Mouse (Mus musculus) heart, embryonic 12.5 days (tissue): ENCODE measurements around the gene C1qtnf2. TPM values are rescaled to one million over a fixed set of nuclear protein-coding genes. Genes with fewer than 3 reads are reported as not detected.

Source experiments
- ATAC-seq: fragments of 200-750 bp; cut with Nextera tagmentation; 2 replicates; pipeline ENCODE4 v1.8.0; 2017; ENCODE audit warnings: moderate TSS enrichment, moderate library complexity; ENCODE audit not compliant: insufficient number of reproducible peaks, low FRiP score
- H3K27ac ChIP-seq: fragments of 300-500 bp; sonication (generic); 2 replicates; pipeline ENCODE4 v1.5.1; 2016; ENCODE audit warnings: mild to moderate bottlenecking, moderate library complexity; ENCODE audit not compliant: poor library complexity, severe bottlenecking
- H3K27me3 ChIP-seq: fragments of 300-500 bp; sonication (generic); replicated peaks from 2 replicates; pipeline ENCODE4 v1.6.1; 2016; ENCODE audit warnings: mild to moderate bottlenecking, moderate library complexity
- H3K36me3 ChIP-seq: fragments of 300-500 bp; sonication (generic); 2 replicates; pipeline ENCODE4 v1.6.1; 2016; ENCODE audit warnings: mild to moderate bottlenecking, moderate library complexity
- H3K4me1 ChIP-seq: fragments of 300-500 bp; sonication (generic); replicated peaks from 2 replicates; pipeline ENCODE4 v1.6.1; 2016; ENCODE audit warnings: mild to moderate bottlenecking
- H3K4me2 ChIP-seq: fragments of 300-500 bp; sonication (generic); 2 replicates; pipeline ENCODE4 v1.6.1; 2016; ENCODE audit warnings: mild to moderate bottlenecking, moderate library complexity
- H3K4me3 ChIP-seq: fragments of 300-500 bp; sonication (generic); 2 replicates; pipeline ENCODE4 v1.5.1; 2016; ENCODE audit warnings: mild to moderate bottlenecking
- H3K9ac ChIP-seq: fragments of 300-500 bp; sonication (generic); 2 replicates; pipeline ENCODE4 v1.6.1; 2016; ENCODE audit warnings: mild to moderate bottlenecking, moderate library complexity
- H3K9me3 ChIP-seq: fragments of 300-500 bp; sonication (generic); replicated peaks from 2 replicates; pipeline ENCODE4 v1.6.1; 2016; ENCODE audit warnings: mild to moderate bottlenecking, moderate library complexity
- WGBS: fragments of 180-500 bp; shearing (Covaris S2); methylation state at CpG from one replicate; pipeline ENCODE4 v1.1.7; 2016; 5-methylcytosine and 5-hydroxymethylcytosine counted together
- polyA plus RNA-seq: library from polyadenylated mRNA; unstranded; fragments of >200 nt; fragmentation: Nextera tagmentation; extraction: Ambion mirVana; gene quantifications from 2 replicates; pipeline ENCODE4 v1.2.1, GENCODE M21; 2016

Gene C1qtnf2
- polyA plus RNA-seq, 1 experiment from 2014 or later: 2.0 TPM

DNA sequence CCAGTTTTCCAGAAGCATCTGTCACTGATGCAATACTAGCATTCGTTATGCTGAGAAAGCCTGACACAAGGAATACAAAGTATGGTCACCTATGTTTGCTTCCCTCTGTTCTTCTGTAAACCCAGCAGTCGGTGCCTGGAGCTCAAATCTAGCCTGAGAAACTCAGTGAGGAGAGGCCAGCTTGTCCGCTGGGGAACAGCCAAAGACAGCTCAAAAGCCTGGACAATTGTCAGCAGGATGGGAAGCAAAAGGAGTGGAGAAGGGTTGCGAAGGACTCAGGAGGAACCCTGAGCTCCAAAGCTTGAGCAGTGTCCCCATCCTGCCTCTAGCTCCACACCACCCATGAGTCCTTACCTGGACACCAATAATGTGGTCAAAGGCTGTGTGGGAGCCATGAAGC, 10.0 kb downstream of the C1qtnf2 start:
- Histone ChIP-seq H3K36me3 (no peaks in the 10 kb centered on the region), H3K27me3 (no peaks in the 10 kb centered on the region), H3K9me3 (no peaks in the 10 kb centered on the region), H3K4me1 (peaks cover 42% of the 10 kb centered on the region), H3K27ac (peak overlapping the region; percentile 75), H3K9ac (no peak overlapping the region), H3K4me2 (no peak overlapping the region), H3K4me3 (no peak overlapping the region)
- WGBS: 78% methylated on average over 4 of the region's 4 CpGs
- no peak for ATAC-seq

DNA sequence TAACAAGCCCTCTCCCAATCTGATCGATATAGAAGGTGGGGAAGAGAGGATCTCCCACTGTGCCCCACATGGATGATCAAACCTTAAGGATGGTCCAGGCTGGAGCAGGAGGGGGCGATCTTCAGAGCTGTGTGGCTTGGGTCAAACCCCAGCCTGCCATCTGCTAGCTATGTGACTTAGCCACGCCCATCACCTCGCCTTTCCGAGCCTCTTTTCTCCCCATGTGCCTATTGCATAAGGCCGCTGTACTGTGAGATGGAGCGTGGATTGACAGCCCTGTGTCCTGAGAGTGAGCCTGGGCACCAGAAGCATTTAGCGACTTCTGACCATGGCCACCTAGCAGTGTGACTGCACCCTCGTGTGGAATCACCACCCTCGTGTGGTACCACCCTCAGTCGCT, 10.6 kb downstream of the C1qtnf2 start:
- H3K4me2 ChIP-seq: no peak overlapping the region
- no peak overlapping the region for H3K4me3 ChIP-seq
- WGBS: 40% methylated on average over 11 of the region's 11 CpGs
- no peaks in the 10 kb centered on the region for H3K27me3 ChIP-seq
- H3K27ac ChIP-seq: no peak overlapping the region
- no peak overlapping the region for H3K9ac ChIP-seq
- no peaks in the 10 kb centered on the region for H3K36me3 ChIP-seq
- H3K4me1 ChIP-seq: peaks cover 44% of the 10 kb centered on the region
- no peaks in the 10 kb centered on the region for H3K9me3 ChIP-seq
- ATAC-seq: no peak

DNA sequence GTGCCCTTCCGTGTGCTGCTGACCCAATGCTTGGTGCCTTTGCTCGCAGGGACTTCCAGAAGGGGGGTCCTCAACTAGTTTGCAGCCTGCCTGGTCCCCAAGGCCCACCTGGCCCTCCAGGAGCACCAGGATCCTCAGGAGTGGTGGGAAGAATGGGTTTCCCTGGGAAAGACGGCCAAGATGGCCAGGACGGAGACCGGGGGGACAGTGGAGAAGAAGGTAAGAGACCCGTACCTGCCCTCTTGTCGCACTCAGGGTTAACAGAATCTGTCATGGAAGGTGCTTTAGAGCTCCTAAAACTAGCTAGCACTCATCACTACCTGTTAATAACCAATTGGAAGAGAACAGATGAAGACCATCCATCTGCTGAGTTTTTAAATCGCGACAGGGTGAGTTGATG, 11.8 kb downstream of the C1qtnf2 start:
- Histone ChIP-seq H3K36me3 (no peaks in the 10 kb centered on the region), H3K9me3 (no peaks in the 10 kb centered on the region), H3K27ac (no peak overlapping the region), H3K4me3 (no peak overlapping the region), H3K4me1 (peaks cover 35% of the 10 kb centered on the region), H3K9ac (no peak overlapping the region), H3K4me2 (no peak overlapping the region), H3K27me3 (no peaks in the 10 kb centered on the region)
- WGBS: 83% methylated on average over 9 of the region's 9 CpGs
- ATAC-seq: no peak

DNA sequence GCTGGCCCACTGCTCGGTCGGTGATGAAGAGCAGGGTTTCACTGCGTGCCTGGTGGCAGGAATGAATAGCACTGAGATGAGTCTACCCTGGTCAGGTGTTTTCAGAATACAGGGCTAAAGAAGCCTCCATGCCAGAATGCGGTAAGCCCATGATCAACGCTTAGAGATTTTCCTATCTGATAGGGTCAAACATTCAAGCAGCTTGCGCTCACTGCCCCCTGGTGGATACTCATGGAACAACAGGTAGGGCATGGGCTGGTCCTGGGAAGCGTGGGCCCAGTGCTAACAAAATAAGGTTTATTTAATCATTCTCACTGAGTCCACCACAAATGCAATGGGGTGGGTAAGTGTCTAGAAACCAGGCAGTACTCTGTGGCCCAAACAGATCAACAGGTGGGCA, 18.6 kb downstream of the C1qtnf2 start:
- Histone ChIP-seq H3K36me3 (no peaks in the 10 kb centered on the region), H3K4me1 (0 out of 2 replicates have a peak, but pooled peaks cover 14% of the 10 kb centered on the region), H3K4me3 (no peak overlapping the region), H3K27ac (no peak overlapping the region), H3K9ac (no peak overlapping the region), H3K27me3 (no peaks in the 10 kb centered on the region), H3K4me2 (no peak overlapping the region), H3K9me3 (no peaks in the 10 kb centered on the region)
- no peak for ATAC-seq
- WGBS: 34% methylated on average over 7 of the region's 7 CpGs

DNA sequence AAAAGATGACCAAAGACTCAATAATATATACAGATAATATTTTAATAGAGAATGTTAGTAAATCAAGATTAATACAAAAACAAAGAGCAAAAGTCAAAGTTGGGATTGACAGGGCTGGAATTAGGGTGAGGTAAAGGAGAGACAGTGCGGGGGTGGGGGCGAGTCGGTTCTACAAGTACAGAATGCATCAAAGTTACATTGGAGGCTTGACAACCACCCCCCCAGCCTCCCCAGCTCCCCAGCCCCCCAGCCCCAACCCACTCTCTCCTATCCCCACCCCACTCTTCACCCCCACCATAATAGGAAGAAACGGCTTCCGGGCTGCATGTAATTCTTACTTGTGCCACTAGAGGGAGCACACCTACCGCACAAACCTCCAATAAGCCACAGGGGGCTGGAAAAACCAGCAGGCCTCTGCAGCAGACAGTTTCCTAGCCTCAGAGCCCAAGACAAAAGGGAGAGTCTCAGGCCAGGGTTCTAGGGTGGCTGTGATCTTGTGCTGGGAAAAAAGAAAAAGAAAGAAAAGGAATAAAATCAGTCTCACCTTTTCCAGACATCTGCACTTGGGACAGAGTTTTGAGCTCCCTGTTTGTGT, 19.8 kb downstream of the C1qtnf2 start:
- Histone ChIP-seq H3K4me3 (no peak overlapping the region), H3K27me3 (no peaks in the 10 kb centered on the region), H3K4me1 (0 out of 2 replicates have a peak, but pooled peaks cover 14% of the 10 kb centered on the region), H3K27ac (no peak overlapping the region), H3K9me3 (peaks cover 5% of the 10 kb centered on the region; the same call in 1 of the 2 replicates), H3K36me3 (no peaks in the 10 kb centered on the region), H3K9ac (no peak overlapping the region), H3K4me2 (no peak overlapping the region)
- ATAC-seq: peak; percentile 61; the same call in 1 of the 2 replicates
- WGBS: 17% methylated on average over 6 of the region's 6 CpGs

DNA sequence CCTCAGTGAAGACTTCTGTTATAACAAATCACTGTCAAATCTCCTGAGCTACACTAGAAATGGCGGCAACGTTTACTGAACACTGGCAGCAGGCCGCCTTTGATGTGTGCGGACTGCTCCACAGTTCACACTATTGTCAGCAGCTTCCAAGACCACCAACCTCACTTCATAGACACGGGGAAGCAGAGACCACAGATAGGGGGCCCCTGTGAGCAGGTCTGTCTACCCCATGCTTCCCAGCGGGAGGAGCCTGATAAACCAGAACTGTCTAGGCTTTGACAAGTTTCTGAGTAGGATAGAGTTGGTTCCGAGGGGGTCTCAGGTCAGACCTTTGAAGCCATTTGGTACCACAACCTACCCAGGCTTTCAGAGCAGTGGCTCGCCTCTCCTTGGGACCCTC, 21.0 kb downstream of the C1qtnf2 start:
- Histone ChIP-seq H3K27ac (no peak overlapping the region), H3K4me1 (0 out of 2 replicates have a peak, but pooled peaks cover 11% of the 10 kb centered on the region), H3K4me3 (no peak overlapping the region), H3K4me2 (no peak overlapping the region), H3K27me3 (no peaks in the 10 kb centered on the region), H3K9me3 (peaks cover 5% of the 10 kb centered on the region; the same call in 1 of the 2 replicates), H3K9ac (no peak overlapping the region), H3K36me3 (no peaks in the 10 kb centered on the region)
- 40% methylated on average over 8 of the region's 8 CpGs for WGBS
- peak; percentile 18; the same call in 1 of the 2 replicates for ATAC-seq

DNA sequence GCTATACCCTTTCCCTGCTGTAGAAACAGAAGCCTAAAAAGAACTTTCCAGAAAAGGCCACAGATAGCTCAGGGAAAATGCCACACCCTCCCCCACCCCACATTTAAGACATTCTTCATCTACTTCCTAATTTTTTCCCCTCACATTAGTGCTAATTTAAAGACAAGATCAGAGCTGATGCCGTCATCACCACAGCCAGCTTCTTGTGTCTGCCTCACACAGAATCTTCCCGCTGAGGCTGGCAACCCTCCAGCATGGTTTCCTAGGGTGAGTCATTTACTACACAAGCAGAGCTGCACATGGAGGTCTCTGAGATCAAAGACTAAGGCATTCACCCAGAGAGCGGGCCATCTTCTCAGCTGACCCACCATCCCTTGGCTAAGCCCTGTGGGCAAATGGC, 21.5 kb downstream of the C1qtnf2 start:
- Histone ChIP-seq H3K9me3 (peaks cover 5% of the 10 kb centered on the region; the same call in 1 of the 2 replicates), H3K4me3 (no peak overlapping the region), H3K4me1 (0 out of 2 replicates have a peak, but pooled peaks cover 11% of the 10 kb centered on the region), H3K4me2 (no peak overlapping the region), H3K27me3 (no peaks in the 10 kb centered on the region), H3K27ac (no peak overlapping the region), H3K36me3 (no peaks in the 10 kb centered on the region), H3K9ac (no peak overlapping the region)
- 21% methylated on average over 3 of the region's 3 CpGs for WGBS
- no peak for ATAC-seq

DNA sequence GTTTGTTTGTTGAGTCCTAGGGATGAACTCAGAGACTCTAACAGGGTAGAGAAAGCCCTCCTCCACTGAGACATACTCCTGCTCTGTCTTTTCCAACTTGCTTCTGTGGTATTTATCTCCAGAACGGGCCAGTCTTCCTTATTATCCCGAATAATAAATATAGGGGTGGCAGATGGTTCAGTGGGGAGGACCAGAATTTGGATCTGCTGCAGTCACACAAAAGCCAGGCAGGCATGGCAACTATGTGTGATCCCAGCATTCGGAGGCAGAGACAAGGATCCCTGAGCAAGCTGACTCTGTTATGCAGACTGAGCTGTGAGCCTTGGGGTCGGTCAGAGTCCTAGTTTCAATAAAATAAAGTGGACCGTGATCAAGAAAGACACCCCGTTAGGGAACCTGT, 27.2 kb downstream of the C1qtnf2 start:
- H3K9ac ChIP-seq: no peak overlapping the region
- H3K4me2 ChIP-seq: no peak overlapping the region
- H3K27ac ChIP-seq: no peak overlapping the region
- no peaks in the 10 kb centered on the region for H3K4me1 ChIP-seq
- no peaks in the 10 kb centered on the region for H3K27me3 ChIP-seq
- H3K36me3 ChIP-seq: no peaks in the 10 kb centered on the region
- ATAC-seq: no peak
- no peak overlapping the region for H3K4me3 ChIP-seq
- H3K9me3 ChIP-seq: peaks cover 5% of the 10 kb centered on the region; the same call in 1 of the 2 replicates
- WGBS: 84% methylated on average over 6 of the region's 6 CpGs

DNA sequence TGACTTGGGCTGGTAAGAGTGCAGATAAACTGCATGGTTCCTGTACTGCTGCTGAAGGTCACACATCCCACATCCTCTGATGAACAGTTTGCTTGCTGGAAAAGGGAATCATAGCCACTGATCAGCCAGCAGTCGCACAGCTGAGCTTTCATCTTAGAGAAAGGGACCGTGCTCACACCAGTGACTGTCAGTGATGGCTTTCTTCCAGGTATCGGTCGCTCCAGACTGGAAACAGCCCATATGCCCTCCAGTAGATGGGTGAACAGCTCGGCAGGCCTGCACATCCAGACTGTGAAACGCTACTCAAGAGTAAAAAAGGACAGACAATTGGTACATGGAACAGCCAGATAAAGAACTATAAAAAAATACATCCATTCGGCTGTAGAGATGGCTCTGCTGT, 31.1 kb downstream of the C1qtnf2 start:
- 81% methylated on average over 7 of the region's 7 CpGs for WGBS
- no peak overlapping the region for H3K4me3 ChIP-seq
- no peak overlapping the region for H3K9ac ChIP-seq

DNA sequence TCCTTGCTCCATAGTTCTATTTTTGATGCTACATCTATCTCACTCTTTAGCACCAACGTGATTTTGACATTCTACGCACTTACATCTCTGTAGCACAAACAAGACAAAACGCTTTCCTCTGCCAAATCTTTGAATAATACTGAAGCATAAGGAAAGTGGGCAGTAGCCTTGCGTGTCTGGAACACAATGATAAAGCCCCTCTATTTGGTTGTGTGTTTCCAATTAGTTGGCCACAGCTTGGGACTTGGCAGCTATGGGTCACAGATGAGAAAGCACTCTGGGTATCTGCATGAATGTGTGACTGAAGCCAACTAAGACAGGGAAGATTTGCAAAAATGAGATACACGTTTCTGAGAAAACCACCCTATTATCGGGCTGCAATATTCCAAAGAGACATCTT, 33.9 kb downstream of the C1qtnf2 start:
- no peaks in the 10 kb centered on the region for H3K9me3 ChIP-seq
- no peak overlapping the region for H3K4me2 ChIP-seq
- no peak overlapping the region for H3K9ac ChIP-seq
- H3K4me1 ChIP-seq: no peaks in the 10 kb centered on the region
- WGBS: 74% methylated on average over 6 of the region's 6 CpGs
- no peak overlapping the region for H3K4me3 ChIP-seq
- no peaks in the 10 kb centered on the region for H3K36me3 ChIP-seq
- ATAC-seq: no peak
- H3K27me3 ChIP-seq: no peaks in the 10 kb centered on the region
- H3K27ac ChIP-seq: no peak overlapping the region

More for the DNA sequence above, 31.1 kb downstream of the C1qtnf2 start:
- no peaks in the 10 kb centered on the region for H3K9me3 ChIP-seq
- no peaks in the 10 kb centered on the region for H3K4me1 ChIP-seq
- no peak overlapping the region for H3K4me2 ChIP-seq
- H3K27me3 ChIP-seq: no peaks in the 10 kb centered on the region
- H3K27ac ChIP-seq: no peak overlapping the region
- ATAC-seq: no peak
- no peaks in the 10 kb centered on the region for H3K36me3 ChIP-seq

DNA sequence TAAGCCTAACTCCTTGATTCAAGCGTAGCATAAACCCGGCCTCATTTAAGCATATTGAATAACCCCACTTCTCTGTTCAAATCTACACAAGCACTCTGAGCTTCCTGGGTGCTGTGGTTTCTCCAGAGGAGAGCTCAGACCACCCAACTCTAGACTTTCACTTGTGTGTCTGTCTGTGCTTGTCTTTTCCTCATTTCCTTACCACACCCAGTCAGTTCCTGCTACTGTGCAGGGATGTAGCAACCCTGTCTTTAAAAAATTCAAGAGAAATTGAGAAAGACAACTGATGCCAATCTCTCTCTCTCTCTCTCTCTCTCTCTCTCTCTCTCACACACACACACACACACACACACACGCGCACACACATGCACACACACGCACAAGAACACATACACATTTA, 35.8 kb downstream of the C1qtnf2 start:
- H3K4me1 ChIP-seq: no peaks in the 10 kb centered on the region
- ATAC-seq: no peak
- H3K36me3 ChIP-seq: no peaks in the 10 kb centered on the region
- no peak overlapping the region for H3K27ac ChIP-seq
- no peaks in the 10 kb centered on the region for H3K9me3 ChIP-seq
- 93% methylated on average over 5 of the region's 5 CpGs for WGBS
- no peak overlapping the region for H3K9ac ChIP-seq
- H3K4me3 ChIP-seq: no peak overlapping the region
- H3K4me2 ChIP-seq: no peak overlapping the region
- no peaks in the 10 kb centered on the region for H3K27me3 ChIP-seq

DNA sequence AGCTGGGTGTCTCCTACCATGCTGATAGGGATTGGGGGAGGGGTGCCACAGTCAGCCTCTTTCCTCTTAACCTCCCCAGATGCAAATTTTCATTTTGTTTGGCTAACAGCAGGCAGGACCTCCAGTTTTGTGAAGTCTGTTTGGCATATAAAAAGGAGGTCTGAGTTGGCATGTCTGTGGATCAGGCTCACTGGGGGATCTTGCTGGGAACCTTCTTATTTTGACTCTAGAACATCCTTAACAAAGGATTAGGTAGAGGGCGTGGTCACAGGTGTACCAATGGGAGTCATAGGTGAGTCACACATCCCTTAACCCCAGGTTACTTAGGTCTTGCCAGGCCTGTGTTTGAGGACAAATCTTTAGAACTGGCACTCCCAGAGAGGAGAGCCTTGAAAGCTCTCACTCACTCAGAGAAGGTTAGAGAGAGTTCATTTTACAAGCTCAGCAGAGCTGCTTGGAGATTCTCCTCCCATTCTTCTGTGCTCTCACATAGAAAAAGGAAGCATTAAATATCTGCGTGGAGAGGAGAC, 38.6 kb downstream of the C1qtnf2 start:
- Histone ChIP-seq H3K9ac (no peak overlapping the region), H3K27ac (no peak overlapping the region), H3K27me3 (no peaks in the 10 kb centered on the region), H3K36me3 (no peaks in the 10 kb centered on the region), H3K4me3 (no peak overlapping the region), H3K9me3 (no peaks in the 10 kb centered on the region), H3K4me1 (no peaks in the 10 kb centered on the region), H3K4me2 (no peak overlapping the region)
- no peak for ATAC-seq
- WGBS: 66% methylated on average over 2 of the region's 2 CpGs
